Mouse (Mus musculus) stomach, postnatal 0 days (tissue): ENCODE results near the gene Acot3. TPM values are rescaled to one million over a fixed set of nuclear protein-coding genes. Genes with fewer than 3 reads are reported as not detected.
"Not testable (repeated sequence)": the region's sequence is repeated elsewhere in the genome, so short reads cannot be mapped to it uniquely, and the experiment has no call there.

Experiments
- ATAC-seq: fragments of 200-750 bp; cut with Nextera tagmentation; 2 replicates; pipeline ENCODE4 v1.8.0; 2017; ENCODE audit not compliant: low FRiP score, low TSS enrichment
- DNase-seq: peaks from one replicate; pipeline ENCODE4 v3.0.0-alpha.2; 2016; ENCODE audit warnings: low spot score
- H3K27ac ChIP-seq: fragments of 300-500 bp; sonication (generic); replicated peaks from 2 replicates; pipeline ENCODE4 v1.5.1; 2014; ENCODE audit warnings: mild to moderate bottlenecking, control low read depth
- H3K27me3 ChIP-seq: fragments of 300-500 bp; sonication (generic); 2 replicates; pipeline ENCODE4 v1.6.1; 2014; ENCODE audit warnings: low read length; ENCODE audit not compliant: control insufficient read depth, insufficient read depth
- H3K36me3 ChIP-seq: fragments of 300-500 bp; sonication (generic); 2 replicates; pipeline ENCODE4 v1.6.1; 2014; ENCODE audit warnings: low read length, mixed read lengths; ENCODE audit not compliant: control insufficient read depth, insufficient read depth
- H3K4me1 ChIP-seq: fragments of 300-500 bp; sonication (generic); replicated peaks from 2 replicates; pipeline ENCODE4 v1.6.1; 2014; ENCODE audit warnings: antibody characterized with exemption; ENCODE audit not compliant: control insufficient read depth, insufficient read depth
- H3K4me2 ChIP-seq: fragments of 300-500 bp; sonication (generic); replicated peaks from 2 replicates; pipeline ENCODE4 v1.6.1; 2014; ENCODE audit warnings: low read depth, mild to moderate bottlenecking, control low read depth, moderate library complexity
- H3K4me3 ChIP-seq: fragments of 300-500 bp; sonication (generic); 2 replicates; pipeline ENCODE4 v1.5.1; 2014; ENCODE audit warnings: low read depth, low read length, control low read depth
- H3K9ac ChIP-seq: fragments of 300-500 bp; sonication (generic); 2 replicates; pipeline ENCODE4 v1.6.1; 2014; ENCODE audit warnings: mild to moderate bottlenecking, low read length, control low read depth, mixed read lengths
- H3K9me3 ChIP-seq: fragments of 300-500 bp; sonication (generic); 2 replicates; pipeline ENCODE4 v1.6.1; 2016; ENCODE audit warnings: low read length; ENCODE audit not compliant: control insufficient read depth
- CTCF ChIP-seq: IDR thresholded peaks from 2 replicates; pipeline ENCODE4 v1.5.1; 2016; ENCODE audit warnings: antibody characterized with exemption, low read depth, mild to moderate bottlenecking, moderate library complexity
- EP300 ChIP-seq: optimal IDR thresholded peaks from 2 replicates; pipeline ENCODE3; 2016; ENCODE audit warnings: antibody characterized with exemption
- WGBS: fragments of 180-500 bp; shearing (Covaris S2); extraction: QIAGEN DNeasy Blood & Tissue Kit; methylation state at CpG from one replicate; pipeline ENCODE4 v1.1.7; 2014; 5-methylcytosine and 5-hydroxymethylcytosine counted together
- polyA plus RNA-seq: library from polyadenylated mRNA; unstranded; fragments of >200 nt; fragmentation: Nextera tagmentation; extraction: Ambion mirVana; gene quantifications from 2 replicates; pipeline ENCODE4 v1.2.1, GENCODE M21; 2015

Gene Acot3
- polyA plus RNA-seq, 1 experiment from 2014 or later: 0.30 TPM

GRCm38 (mm10) chr12:84071696-84072095, 19.8 kb downstream of the Acot3 start:
- no peaks in the 10 kb centered on the region for H3K4me1 ChIP-seq
- no peak for ATAC-seq
- 92% methylated on average over 2 of the region's 2 CpGs for WGBS
- H3K4me3 ChIP-seq: no peak overlapping the region
- no peaks in the 10 kb centered on the region for H3K27me3 ChIP-seq
- H3K4me2 ChIP-seq: no peak overlapping the region
- no peaks in the 10 kb centered on the region for H3K9me3 ChIP-seq
- DNase-seq: no peak
- no peaks in the 10 kb centered on the region for H3K36me3 ChIP-seq
- no peak overlapping the region for H3K27ac ChIP-seq
- no peak overlapping the region for H3K9ac ChIP-seq
- TF ChIP-seq EP300 (no peak), CTCF (no peak)

GRCm38 (mm10) chr12:84077371-84077990, 25.5 kb downstream of the Acot3 start:
- Histone ChIP-seq H3K27me3 (no peaks in the 10 kb centered on the region), H3K9ac (no peak overlapping the region), H3K9me3 (no peaks in the 10 kb centered on the region), H3K27ac (no peak overlapping the region), H3K36me3 (no peaks in the 10 kb centered on the region), H3K4me2 (no peak overlapping the region), H3K4me3 (no peak overlapping the region), H3K4me1 (no peaks in the 10 kb centered on the region)
- ATAC-seq (no peak), DNase-seq (no peak)
- TF ChIP-seq CTCF: no peak
- TF ChIP-seq EP300: no peak
- WGBS: 78% methylated on average over 4 of the region's 4 CpGs

GRCm38 (mm10) chr12:84083842-84084241, 31.9 kb downstream of the Acot3 start:
- no peak for TF ChIP-seq EP300
- TF ChIP-seq CTCF: no peak
- Histone ChIP-seq H3K27ac (0 out of 2 replicates have a peak overlapping the region, but pooled peaks have one; percentile 19), H3K4me3 (no peak overlapping the region), H3K9ac (no peak overlapping the region), H3K36me3 (no peaks in the 10 kb centered on the region), H3K4me1 (no peaks in the 10 kb centered on the region), H3K9me3 (0 out of 2 replicates have a peak, but pooled peaks cover 2% of the 10 kb centered on the region), H3K27me3 (no peaks in the 10 kb centered on the region), H3K4me2 (no peak overlapping the region)
- DNase-seq: peak; percentile 11
- WGBS: 75% methylated on average over 2 of the region's 2 CpGs
- ATAC-seq: no peak

- no peak overlapping the region for H3K27ac ChIP-seq
- DNase-seq (peak; percentile 16), ATAC-seq (peak; percentile 84)
- TF ChIP-seq EP300: no peak
- H3K9ac ChIP-seq: no peak overlapping the region
- no peaks in the 10 kb centered on the region for H3K4me1 ChIP-seq
- 0 out of 2 replicates have a peak, but pooled peaks cover 2% of the 10 kb centered on the region for H3K9me3 ChIP-seq
- no peaks in the 10 kb centered on the region for H3K27me3 ChIP-seq
- no peak overlapping the region for H3K4me3 ChIP-seq
- H3K36me3 ChIP-seq: no peaks in the 10 kb centered on the region
- 58% methylated on average over 4 of the region's 4 CpGs for WGBS
- no peak overlapping the region for H3K4me2 ChIP-seq
Observed at GRCm38 (mm10) chr12:84084581-84084980, 32.6 kb downstream of the Acot3 start.

- H3K9me3 ChIP-seq, H3K4me1 ChIP-seq, H3K4me2 ChIP-seq, ATAC-seq, H3K27me3 ChIP-seq, H3K36me3 ChIP-seq, H3K27ac ChIP-seq, H3K9ac ChIP-seq, H3K4me3 ChIP-seq, DNase-seq: not testable (repeated sequence)
- WGBS: 89% methylated on average over 5 of the region's 5 CpGs
Observed at GRCm38 (mm10) chr12:84094666-84095065, 42.7 kb downstream of the Acot3 start.

- no peak for ATAC-seq
- Histone ChIP-seq H3K9ac (no peak overlapping the region), H3K9me3 (no peaks in the 10 kb centered on the region), H3K36me3 (no peaks in the 10 kb centered on the region), H3K4me1 (no peaks in the 10 kb centered on the region), H3K27me3 (no peaks in the 10 kb centered on the region), H3K27ac (no peak overlapping the region), H3K4me2 (no peak overlapping the region), H3K4me3 (no peak overlapping the region)
- 88% methylated on average over 2 of the region's 2 CpGs for WGBS
- no peak for TF ChIP-seq EP300
- no peak for TF ChIP-seq CTCF
- no peak for DNase-seq
Observed at GRCm38 (mm10) chr12:84099605-84100004, 47.7 kb downstream of the Acot3 start.
